ENCODE assay signal across 8 mouse cellular contexts in genomic region chr1:90153099-90153744, GRCm38 (mm10). TPM values are rescaled to one million over a fixed set of nuclear protein-coding genes. Genes with fewer than 3 reads are reported as not detected.
DNase-seq lines count a peak whose midpoint lies in the region; ATAC-seq lines count a peak whose summit lies in the region.

Gene Iqca (minus strand): TSS chr1:90153401.

- H3K9ac ChIP-seq in hindbrain, embryonic 16.5 days (ENCODE audit: low read depth, low read length), result peak within 1 kb of the TSS; percentile 25

- H3K27me3 ChIP-seq in hindbrain, embryonic 16.5 days (replicated peaks; ENCODE audit: control insufficient read depth, insufficient read depth, low read length), result no peaks in the 10 kb centered on the region

- peak within 1 kb of the TSS; percentile 59 for H3K4me2 ChIP-seq in hindbrain, embryonic 16.5 days (ENCODE audit: low read length)

- peak within 1 kb of the TSS; percentile 40; the same call in 1 of the 2 replicates for H3K27ac ChIP-seq in hindbrain, embryonic 16.5 days (ENCODE audit: low read depth, low read length)

- H3K36me3 ChIP-seq in hindbrain, embryonic 16.5 days (ENCODE audit: control insufficient read depth, insufficient read depth, low read length), result no peaks in the 10 kb centered on the region

- DNase-seq in Muller cell, postnatal 12 days (ENCODE audit: inconsistent ontology term), result peak; percentile 76
- peak; percentile 95 for DNase-seq in embryo, embryonic 10 days (ENCODE audit: low spot score)
- DNase-seq in gastrocnemius, postnatal 10 days, result peak; percentile 60
- peak; percentile 50 to 51 for DNase-seq in layer of hippocampus, postnatal 36 days
- DNase-seq in lung, postnatal 25 days (ENCODE audit: low spot score), result peak; percentile 74
- DNase-seq in right cerebral cortex, postnatal 14 days, result peak; percentile 69
- peak; percentile 55 to 73 for DNase-seq in urinary bladder, postnatal 36 days (ENCODE audit: low spot score in 2 of 2)

- H3K4me1 ChIP-seq in hindbrain, embryonic 16.5 days (ENCODE audit: control insufficient read depth, insufficient read depth, low read depth, low read length), result peaks cover 14% of the 10 kb centered on the region

- 2% methylated on average over 17 of the region's 18 CpGs for WGBS in hindbrain, embryonic 16.5 days

- no peaks in the 10 kb centered on the region for H3K9me3 ChIP-seq in hindbrain, embryonic 16.5 days (ENCODE audit: control insufficient read depth, low read length)

- ATAC-seq in hindbrain, embryonic 16.5 days, result peak; percentile 95

- H3K4me3 ChIP-seq in hindbrain, embryonic 16.5 days (ENCODE audit: low read length), result peak within 1 kb of the TSS; percentile 30

RNA-seq across cellular contexts. Expression of gene Iqca, which starts in this region (rescaled TPM):
- total RNA-seq in gastrocnemius, postnatal 10 days (2021), result not detected
- polyA plus RNA-seq in hindbrain, embryonic 16.5 days (2015; fragmentation: Nextera tagmentation; extraction: Ambion mirVana), result 0.98 and 1.3 TPM in 2 replicates
- 1 to 10 TPM in 1 of 2 experiments, under 1 TPM in 1; 0.63 to 1.3 TPM for total RNA-seq in layer of hippocampus, postnatal 36 days (2021)

Comparison
In these comparisons a context has a peak if more than half of its experiments do, and no peak if none do; other contexts are left out.
1. Peak in every context shown above with its lines: DNase-seq, ATAC-seq, H3K4me3 ChIP-seq and H3K27ac ChIP-seq.
2. Peak in DNase-seq in gastrocnemius, postnatal 10 days; RNA of the gene not detected or under 1 TPM.